Comparison of ENCODE assay signal across 34 mouse cellular contexts in genomic region chr15:103427017-103427416, GRCm38 (mm10). TPM values are rescaled to one million over a fixed set of nuclear protein-coding genes. Genes with fewer than 3 reads are reported as not detected.
DNase-seq lines count a peak whose midpoint lies in the region; ATAC-seq and TF ChIP-seq lines count a peak whose summit lies in the region.
"Had no signal": no experiment of that assay in that cellular context is flagged by ENCODE, and none has a peak within 500 bp of the region (broad histone marks: within the 10 kb centered on the region; RNA-seq: fewer than 3 reads in every experiment).

No protein-coding gene starts in this region.

- no peak for TF ChIP-seq POLR2A in brain, embryonic 14.5 days (IDR thresholded peaks at IDR 0.05; ENCODE audit: borderline replicate concordance, extremely low read depth, insufficient read depth, insufficient read length, poor library complexity, severe bottlenecking)

- H3K9ac ChIP-seq in midbrain, embryonic 12.5 days (replicated peaks): no peak overlapping the region
- H3K9ac ChIP-seq in midbrain, embryonic 16.5 days (ENCODE audit: low read depth, low read length): no peak overlapping the region
- H3K9ac ChIP-seq: embryonic facial prominence, embryonic 12.5 days; hindbrain, embryonic 12.5 days; limb, embryonic 15.5 days; liver, embryonic 13.5 days had no signal

- no peak overlapping the region for H3K4me2 ChIP-seq in midbrain, embryonic 12.5 days (replicated peaks)
- no peak overlapping the region for H3K4me2 ChIP-seq in midbrain, embryonic 16.5 days (ENCODE audit: low read length)
- H3K4me2 ChIP-seq: embryonic facial prominence, embryonic 12.5 days; heart, embryonic 11.5 days; hindbrain, embryonic 12.5 days; limb, embryonic 15.5 days; liver, embryonic 13.5 days had no signal

- no peaks in the 10 kb centered on the region for H3K27me3 ChIP-seq in midbrain, embryonic 12.5 days
- H3K27me3 ChIP-seq in midbrain, embryonic 16.5 days (ENCODE audit: control insufficient read depth, insufficient read depth, low read depth, low read length): no peaks in the 10 kb centered on the region
- H3K27me3 ChIP-seq: embryonic facial prominence, embryonic 12.5 days; hindbrain, embryonic 12.5 days; limb, embryonic 15.5 days; liver, embryonic 13.5 days had no signal

- H3K27ac ChIP-seq in midbrain, embryonic 12.5 days (replicated peaks): 0 out of 2 replicates have a peak overlapping the region, but pooled peaks have one; percentile 8
- H3K27ac ChIP-seq in midbrain, embryonic 16.5 days (ENCODE audit: low read length): no peak overlapping the region
- H3K27ac ChIP-seq: embryonic facial prominence, embryonic 12.5 days; hindbrain, embryonic 12.5 days; limb, embryonic 10.5 days; limb, embryonic 15.5 days; liver, embryonic 13.5 days had no signal

- no peak for TF ChIP-seq CTCF in brain, embryonic 14.5 days (IDR thresholded peaks at IDR 0.05; ENCODE audit: borderline replicate concordance, extremely low read depth, insufficient read depth, insufficient read length)

- DNase-seq in kidney, adult 11 months: peak; percentile 7
- no peak for DNase-seq in kidney, postnatal 4 days
- DNase-seq in 3T3-L1 (ENCODE audit: low read depth, low spot score): peak; percentile 25
- DNase-seq in brain, embryonic 14.5 days (ENCODE audit: low read depth): peak; percentile 53
- no peak for DNase-seq in adrenal gland, adult 2 months
- DNase-seq in urinary bladder, postnatal 25 days (ENCODE audit: low spot score): no peak
- DNase-seq: adrenal gland, postnatal 36 days; cerebellum, adult 9-10 months; cerebellum, postnatal 36 days; gastrocnemius, postnatal 25 days; heart, adult 18-20 months; heart, postnatal 36 days; layer of hippocampus, adult 9-11 months; liver, embryonic 13.5 days; lung, adult 18-20 months; lung, postnatal 4 days; thymus, postnatal 14 days had no signal

- no peak for ATAC-seq in midbrain, embryonic 12.5 days (ENCODE audit: low FRiP score, low read depth)
- ATAC-seq in midbrain, embryonic 16.5 days: no peak
- ATAC-seq: forebrain, embryonic 14.5 days; intestine, postnatal 0 days; lung, postnatal 0 days had no signal

- no peak overlapping the region for H3K4me3 ChIP-seq in midbrain, embryonic 12.5 days
- H3K4me3 ChIP-seq in midbrain, embryonic 16.5 days (ENCODE audit: low read depth, low read length): no peak overlapping the region
- H3K4me3 ChIP-seq: embryonic facial prominence, embryonic 12.5 days; hindbrain, embryonic 12.5 days; limb, embryonic 10.5 days; limb, embryonic 15.5 days; liver, embryonic 13.5 days; megakaryocyte, embryonic 14.5 days had no signal

- 31% methylated on average over 2 of the region's 2 CpGs for WGBS in midbrain, embryonic 12.5 days
- WGBS in midbrain, embryonic 16.5 days: 21% methylated on average over 2 of the region's 2 CpGs

- 0 out of 2 replicates have a peak, but pooled peaks cover 3% of the 10 kb centered on the region for H3K4me1 ChIP-seq in midbrain, embryonic 12.5 days
- H3K4me1 ChIP-seq in midbrain, embryonic 16.5 days (ENCODE audit: control insufficient read depth, insufficient read depth, low read length): peaks cover 8% of the 10 kb centered on the region
- H3K4me1 ChIP-seq: embryonic facial prominence, embryonic 12.5 days; hindbrain, embryonic 12.5 days; limb, embryonic 10.5 days; limb, embryonic 15.5 days; liver, embryonic 13.5 days had no signal

- H3K9me3 ChIP-seq in midbrain, embryonic 12.5 days: no peaks in the 10 kb centered on the region
- no peaks in the 10 kb centered on the region for H3K9me3 ChIP-seq in midbrain, embryonic 16.5 days (replicated peaks; ENCODE audit: control insufficient read depth, low read length, poor library complexity, severe bottlenecking)
- H3K9me3 ChIP-seq: embryonic facial prominence, embryonic 12.5 days; hindbrain, embryonic 12.5 days; limb, embryonic 10.5 days; limb, embryonic 15.5 days; liver, embryonic 13.5 days had no signal

- no peaks in the 10 kb centered on the region for H3K36me3 ChIP-seq in midbrain, embryonic 12.5 days
- H3K36me3 ChIP-seq in midbrain, embryonic 16.5 days (ENCODE audit: control insufficient read depth, insufficient read depth, low read length): no peaks in the 10 kb centered on the region
- H3K36me3 ChIP-seq: embryonic facial prominence, embryonic 12.5 days; hindbrain, embryonic 12.5 days; limb, embryonic 10.5 days; limb, embryonic 15.5 days; liver, embryonic 13.5 days had no signal

RNA-seq across cellular contexts. Expression of gene Gtsf1, which starts 3.3 kb away (rescaled TPM):
- not detected in 2 replicates for polyA plus RNA-seq in midbrain, embryonic 12.5 days (2016; fragmentation: Nextera tagmentation; extraction: Ambion mirVana)
- polyA plus RNA-seq in midbrain, embryonic 16.5 days (2015; fragmentation: Nextera tagmentation; extraction: Ambion mirVana): 0.32 TPM in 1 of 2 replicates, not detected in the other
- polyA plus RNA-seq in brain, embryonic 14.5 days (2012; rRNA removed): not detected in 2 replicates
- not detected for total RNA-seq in adrenal gland, adult 2 months (2021)
- not detected in 2 replicates for polyA plus RNA-seq in adrenal gland, adult 2 months (2012; rRNA removed)
- total RNA-seq: adrenal gland, adult 18-20 months; adrenal gland, postnatal 36 days; gastrocnemius, postnatal 25 days; heart, adult 18-20 months; heart, postnatal 36 days; left cerebral cortex, postnatal 10 days; neutrophil, adult 5-6 weeks had no signal
- polyA plus RNA-seq: embryonic facial prominence, embryonic 12.5 days; forebrain, embryonic 14.5 days; hindbrain, embryonic 12.5 days; limb, embryonic 10.5 days; limb, embryonic 15.5 days; liver, embryonic 13.5 days; lung, postnatal 0 days; small intestine, adult 2 months; stomach, embryonic 14.5 days had no signal

RNA-seq across cellular contexts. Expression of gene Gtsf2, which starts 21.3 kb away (rescaled TPM):
- 0.34 TPM in 1 of 2 replicates, not detected in the other for polyA plus RNA-seq in midbrain, embryonic 12.5 days (2016; fragmentation: Nextera tagmentation; extraction: Ambion mirVana)
- polyA plus RNA-seq in midbrain, embryonic 16.5 days (2015; fragmentation: Nextera tagmentation; extraction: Ambion mirVana): not detected in 2 replicates
- not detected in 2 replicates for polyA plus RNA-seq in brain, embryonic 14.5 days (2012; rRNA removed)
- total RNA-seq in adrenal gland, adult 2 months (2021): not detected
- not detected in 2 replicates for polyA plus RNA-seq in adrenal gland, adult 2 months (2012; rRNA removed)
- total RNA-seq: adrenal gland, adult 18-20 months; adrenal gland, postnatal 36 days; gastrocnemius, postnatal 25 days; heart, adult 18-20 months; heart, postnatal 36 days; left cerebral cortex, postnatal 10 days; neutrophil, adult 5-6 weeks had no signal
- polyA plus RNA-seq: embryonic facial prominence, embryonic 12.5 days; forebrain, embryonic 14.5 days; heart, embryonic 11.5 days; heart, embryonic 16.5 days; hindbrain, embryonic 12.5 days; intestine, postnatal 0 days; limb, embryonic 10.5 days; limb, embryonic 15.5 days; liver, embryonic 13.5 days; lung, postnatal 0 days; small intestine, adult 2 months; stomach, embryonic 14.5 days had no signal

RNA-seq across cellular contexts. Expression of gene Nckap1l, which starts 26.6 kb away (rescaled TPM):
- 1.8 TPM in 2 replicates for polyA plus RNA-seq in midbrain, embryonic 12.5 days (2016; fragmentation: Nextera tagmentation; extraction: Ambion mirVana)
- polyA plus RNA-seq in midbrain, embryonic 16.5 days (2015; fragmentation: Nextera tagmentation; extraction: Ambion mirVana): 1.5 and 1.6 TPM in 2 replicates
- polyA plus RNA-seq in brain, embryonic 14.5 days (2012; rRNA removed): 1.6 and 2.2 TPM in 2 replicates
- 1 to 10 TPM; 4.7 to 6.5 TPM for total RNA-seq in adrenal gland, adult 2 months (2021)
- polyA plus RNA-seq in adrenal gland, adult 2 months (2012; rRNA removed): 2.6 and 3.5 TPM in 2 replicates

Comparison
In these comparisons a context has a peak if more than half of its experiments do, and no peak if none do; other contexts are left out.
1. DNase-seq: peak in kidney, adult 11 months (single experiment), 3T3-L1 (single experiment) and brain, embryonic 14.5 days (single experiment); none in kidney, postnatal 4 days (0 of 2), adrenal gland, adult 2 months (single experiment) and urinary bladder, postnatal 25 days (single experiment).